Mouse (Mus musculus) liver, adult (tissue): ENCODE results near the gene Bcl11b.

ENCODE experiments used
- GATA4 ChIP-seq: IDR thresholded peaks from 2 replicates; pipeline ENCODE4 v1.6.1; 2014; ENCODE audit warnings: mild to moderate bottlenecking, low read length; ENCODE audit not compliant: insufficient replicate concordance

Gene Bcl11b

DNA sequence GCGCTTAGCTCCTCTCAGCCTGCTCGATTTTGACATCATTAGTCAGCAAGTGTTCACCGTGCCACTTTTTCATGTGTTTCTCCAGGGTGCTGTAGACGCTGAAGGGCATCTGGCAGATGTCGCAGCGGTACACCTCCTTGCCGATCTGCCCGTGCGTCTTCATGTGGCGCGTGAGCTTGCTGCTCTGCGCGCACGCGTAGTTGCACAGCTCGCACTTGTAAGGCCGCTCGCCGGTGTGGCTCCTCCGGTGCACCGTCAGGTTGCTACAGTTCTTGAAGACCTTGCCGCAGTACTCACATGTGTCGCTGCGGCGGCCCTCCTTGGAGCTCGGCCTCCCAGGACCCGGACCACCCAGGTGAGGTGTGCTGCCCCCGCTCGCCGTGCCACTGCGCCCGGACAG is 88.0 kb downstream of the Bcl11b start:
- TF ChIP-seq GATA4, result no peak

DNA sequence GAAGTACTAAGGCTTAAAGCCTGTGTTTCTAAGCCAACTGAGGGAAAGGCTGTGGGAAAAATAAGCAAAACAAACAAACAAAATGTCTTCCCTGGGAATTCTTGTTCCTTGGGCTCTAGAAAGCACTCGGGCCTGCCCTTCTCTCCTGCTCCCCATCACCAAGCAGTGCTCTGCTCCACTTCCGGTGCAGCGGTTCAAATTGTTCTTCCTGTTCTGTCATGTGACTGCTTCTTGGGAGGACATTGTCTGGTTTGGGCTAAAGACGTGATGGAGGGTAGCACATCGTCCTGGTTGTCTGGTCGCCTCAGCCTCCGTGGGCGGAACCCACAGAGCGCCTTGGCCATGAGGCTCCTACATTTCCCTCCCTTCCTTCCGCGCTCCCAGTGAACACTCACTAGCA is 94.6 kb downstream of the Bcl11b start:
- TF ChIP-seq GATA4, result no peak

DNA sequence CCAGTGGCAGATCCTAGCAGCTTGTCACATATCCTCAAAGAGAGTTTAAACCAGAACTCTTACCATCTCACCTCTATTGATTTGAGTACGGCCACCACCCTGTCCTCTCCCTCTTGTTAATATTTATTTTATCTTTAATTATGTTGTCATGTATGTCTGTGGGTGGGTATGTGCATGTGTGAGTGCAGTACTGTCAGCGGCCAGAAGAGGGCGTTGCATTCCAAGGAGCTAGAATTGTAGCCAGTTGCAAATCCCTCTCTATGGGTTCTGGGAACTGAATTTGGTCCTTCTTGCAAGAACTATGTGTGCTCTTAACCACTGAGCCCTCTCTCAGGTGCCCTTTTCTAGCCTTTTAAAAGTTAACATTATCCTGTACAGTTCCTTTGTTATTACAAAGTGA is 98.1 kb downstream of the Bcl11b start:
- TF ChIP-seq GATA4, result no peak

DNA sequence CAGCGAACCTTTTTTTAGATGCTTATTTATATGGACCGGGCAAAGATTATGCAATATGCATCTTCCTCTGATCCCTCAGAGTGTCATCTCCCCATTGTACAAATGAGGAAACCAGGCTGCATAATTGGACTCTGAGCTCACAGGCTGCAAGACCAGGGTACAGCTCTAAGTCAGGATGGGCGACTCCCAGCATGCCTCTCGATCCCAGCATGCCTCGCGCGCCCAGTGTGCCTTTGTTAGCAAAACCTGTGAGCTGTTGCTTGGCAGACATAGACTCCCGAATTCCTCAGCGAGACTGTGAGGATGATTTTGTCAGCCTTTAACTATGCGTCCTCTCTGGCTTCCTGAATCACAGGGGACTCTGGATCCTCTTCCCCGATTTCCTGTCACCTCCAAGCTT is 98.9 kb downstream of the Bcl11b start:
- TF ChIP-seq GATA4, result no peak

DNA sequence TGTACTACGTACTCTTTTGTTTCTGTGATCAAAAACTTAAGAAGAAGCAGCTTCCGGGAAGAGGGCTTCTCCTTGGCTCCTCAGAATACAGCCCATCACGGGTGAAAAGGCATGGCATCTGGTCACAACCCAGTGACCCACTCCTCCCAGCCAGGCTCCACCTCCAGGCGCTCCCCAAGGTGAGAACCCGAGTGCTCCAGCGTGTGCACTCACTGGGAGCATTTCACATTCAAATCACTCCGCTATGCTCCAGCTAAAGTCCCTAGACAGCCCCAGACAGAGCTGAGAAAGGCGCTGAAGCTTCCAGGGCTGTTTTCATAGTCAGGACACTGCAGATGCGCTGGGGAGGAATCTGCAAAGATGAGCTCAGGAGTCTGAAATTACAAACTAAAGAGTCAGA is 99.5 kb downstream of the Bcl11b start:
- TF ChIP-seq GATA4, result no peak

DNA sequence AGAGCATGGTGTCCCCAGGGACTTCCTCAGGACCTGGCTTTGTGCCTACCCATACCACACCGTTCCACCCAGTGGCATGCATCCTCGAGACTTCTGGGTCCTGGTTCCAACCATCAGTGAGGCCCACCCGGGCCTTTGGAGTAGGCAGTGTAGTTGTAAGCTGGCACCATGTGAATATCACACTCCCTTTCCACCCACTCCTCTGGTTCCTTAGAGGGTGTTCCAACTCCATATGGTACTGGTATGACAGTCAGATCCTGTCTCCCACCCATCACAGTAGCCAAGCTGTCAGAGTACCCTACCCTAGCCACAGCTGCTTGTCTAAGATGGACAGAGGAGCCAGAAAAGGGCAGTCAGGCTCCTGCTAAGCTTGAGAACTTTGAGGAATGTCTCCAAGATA is 112.0 kb downstream of the Bcl11b start:
- TF ChIP-seq GATA4, result no peak

DNA sequence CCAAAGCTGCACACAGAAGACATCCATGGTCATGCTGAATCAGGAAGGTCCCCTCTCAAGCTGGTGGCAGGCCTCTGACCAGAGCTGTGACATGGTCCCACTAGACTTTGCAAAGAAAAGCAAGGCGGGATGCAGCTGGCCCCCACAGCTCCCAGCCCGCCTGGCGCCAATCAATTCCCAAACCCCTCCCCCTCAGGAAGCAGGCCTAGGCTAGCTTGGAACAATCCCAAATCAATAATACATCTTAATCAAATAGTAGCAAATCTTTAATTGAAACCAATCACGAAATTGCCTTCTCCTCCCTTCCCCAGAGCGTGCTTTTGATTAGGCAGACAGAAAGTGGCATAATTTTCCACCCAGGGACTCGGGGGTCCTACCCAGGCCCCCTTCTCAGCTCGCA is 113.1 kb downstream of the Bcl11b start:
- no peak for TF ChIP-seq GATA4

DNA sequence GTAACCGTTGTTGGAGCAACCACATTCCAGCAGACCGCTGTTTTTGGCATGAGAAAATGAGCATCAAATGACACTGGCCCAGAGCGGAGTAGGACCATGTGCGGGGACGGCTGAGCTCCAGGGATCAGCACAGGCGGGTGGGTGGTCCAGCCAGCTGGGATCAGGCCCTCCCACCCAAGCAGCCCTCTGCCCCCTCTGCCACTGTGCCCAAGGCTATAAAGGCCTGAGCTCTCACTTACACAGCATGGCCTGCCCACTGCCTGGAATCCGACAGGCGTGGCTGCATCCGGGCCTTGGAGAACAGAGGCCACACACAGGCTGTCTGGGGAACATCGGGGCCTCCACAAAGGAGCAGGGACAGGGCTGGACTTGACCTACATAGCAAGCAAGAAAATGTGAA is 113.6 kb downstream of the Bcl11b start:
- no peak for TF ChIP-seq GATA4

DNA sequence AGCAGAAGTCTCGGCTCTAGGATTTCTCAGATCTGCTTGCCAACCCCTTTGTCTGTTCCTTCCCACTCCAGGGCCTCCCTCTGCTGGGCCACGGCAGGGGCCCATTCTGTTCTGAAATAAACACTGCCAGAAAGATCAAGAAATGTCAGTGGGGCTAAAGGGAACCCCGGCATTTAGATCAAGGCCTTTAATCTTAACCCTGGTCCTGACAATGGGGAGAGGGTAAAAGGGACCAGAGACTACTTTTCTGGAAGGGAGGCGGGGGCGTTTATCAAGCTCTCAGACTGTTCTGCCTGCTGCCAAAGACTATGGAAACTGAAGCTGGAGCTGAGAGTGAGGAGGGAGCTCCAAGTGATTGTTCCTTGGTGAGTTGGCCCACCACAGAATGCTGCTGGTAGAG is 114.8 kb downstream of the Bcl11b start:
- no peak for TF ChIP-seq GATA4

DNA sequence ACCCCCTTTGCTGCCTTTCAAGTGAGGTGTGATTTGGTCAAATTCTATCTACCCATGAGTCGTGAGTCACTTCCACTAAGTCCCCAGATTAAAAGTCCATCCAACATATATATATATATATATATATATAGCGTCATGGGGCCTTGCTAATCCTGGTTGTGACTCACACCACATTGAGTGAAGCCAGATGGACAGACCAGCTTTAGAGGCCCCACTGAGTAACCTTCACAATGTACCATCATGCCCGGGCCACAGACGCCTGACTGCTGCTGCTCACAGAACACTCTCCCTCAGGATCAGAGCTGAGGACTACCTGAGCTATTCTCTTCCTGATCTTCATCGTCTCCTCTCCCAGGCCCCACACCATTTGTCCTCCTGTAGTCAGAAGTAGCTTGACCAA is 115.4 kb downstream of the Bcl11b start:
- no peak for TF ChIP-seq GATA4

DNA sequence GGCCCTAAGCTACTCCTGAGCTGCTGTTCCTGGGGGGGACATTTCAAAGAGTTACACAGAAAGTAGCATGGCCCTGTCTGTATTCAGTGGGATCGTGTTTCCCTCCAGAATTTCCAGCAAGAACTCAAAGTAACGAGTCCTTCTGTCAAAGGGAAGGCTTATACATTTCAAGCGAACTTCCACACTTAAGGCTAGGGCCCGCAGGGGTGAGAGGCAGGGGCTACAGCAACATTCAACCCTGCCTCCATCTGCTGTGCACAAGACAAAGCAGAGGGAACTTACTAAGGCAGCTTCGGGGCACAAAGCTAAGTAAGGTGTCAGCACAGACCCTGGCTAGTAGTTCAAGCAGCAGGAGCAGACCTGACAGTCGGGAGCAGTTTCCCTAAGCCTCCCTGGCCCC is 115.8 kb downstream of the Bcl11b start:
- no peak for TF ChIP-seq GATA4

DNA sequence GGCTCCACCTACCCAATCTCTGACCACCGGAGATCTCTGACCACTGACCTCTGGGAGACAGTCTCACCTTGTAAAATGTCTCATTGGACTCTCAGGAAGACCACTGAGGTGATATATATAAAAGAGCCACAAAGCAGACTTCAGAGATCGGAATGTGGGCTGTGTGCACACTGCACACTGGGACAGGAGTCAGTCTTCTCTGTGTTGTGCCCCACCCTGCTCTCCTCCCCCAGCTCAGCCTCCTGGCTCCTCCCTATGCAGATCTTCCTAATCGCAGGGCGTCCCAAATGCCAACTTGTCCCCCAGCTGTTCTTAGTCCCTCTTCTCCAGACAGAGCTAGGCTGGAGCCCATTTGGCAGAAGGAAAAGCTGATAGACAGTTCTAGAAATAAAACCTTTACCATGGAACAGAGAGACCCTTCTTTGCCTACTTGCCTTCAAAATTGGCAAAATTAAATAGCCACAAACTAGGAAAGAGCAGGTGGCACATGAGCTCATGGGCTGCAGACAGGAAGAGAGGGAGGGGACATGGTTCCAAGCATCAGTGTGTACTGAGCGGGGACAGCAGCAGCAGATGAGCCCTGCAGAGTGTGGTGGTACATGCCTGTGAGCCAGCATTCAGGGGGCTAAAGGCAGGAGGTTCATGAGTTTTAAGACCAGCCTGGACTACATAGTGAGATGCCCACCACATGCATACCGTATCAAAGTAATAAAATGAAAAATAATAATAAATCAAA is 118.9 kb downstream of the Bcl11b start:
- no peak for TF ChIP-seq GATA4

DNA sequence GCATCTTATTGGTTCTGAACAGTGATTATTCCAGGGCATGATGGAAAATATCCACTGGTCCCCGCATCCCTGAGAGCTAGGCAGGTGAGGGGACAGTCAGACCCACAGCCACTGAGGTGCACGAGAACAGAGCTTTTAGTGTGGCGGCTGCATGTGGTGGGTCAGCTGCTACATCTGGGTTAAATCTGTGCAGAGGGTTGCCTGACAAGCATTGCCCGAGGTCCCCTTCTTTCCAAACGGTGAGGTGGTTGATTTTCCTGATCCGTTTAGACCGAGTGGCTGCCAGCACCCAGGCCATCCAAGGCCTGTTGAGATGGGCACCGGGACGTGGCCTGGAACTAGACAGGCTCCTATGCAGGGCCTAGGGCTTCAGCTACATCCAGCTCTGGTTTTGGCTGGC is 121.7 kb downstream of the Bcl11b start:
- TF ChIP-seq GATA4, result no peak

DNA sequence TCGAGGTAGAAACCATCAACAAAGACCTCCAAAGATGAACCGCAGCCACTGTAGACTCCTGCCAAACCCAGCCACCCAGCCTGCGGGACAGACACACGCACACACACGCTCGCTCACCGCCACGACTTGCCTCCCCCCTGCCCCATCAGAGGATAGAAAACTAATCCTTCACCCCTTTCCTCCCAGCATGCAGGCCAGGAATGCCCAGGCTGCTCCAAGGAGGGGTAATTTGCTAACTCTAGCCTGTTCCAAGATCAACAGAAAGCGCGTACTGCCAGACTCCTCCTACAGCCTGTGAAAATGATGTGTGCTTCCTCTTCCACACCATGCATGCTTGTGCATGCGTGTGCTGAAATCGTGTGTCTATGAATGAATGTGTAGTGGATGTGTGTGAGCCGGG is 122.7 kb downstream of the Bcl11b start:
- TF ChIP-seq GATA4, result no peak

DNA sequence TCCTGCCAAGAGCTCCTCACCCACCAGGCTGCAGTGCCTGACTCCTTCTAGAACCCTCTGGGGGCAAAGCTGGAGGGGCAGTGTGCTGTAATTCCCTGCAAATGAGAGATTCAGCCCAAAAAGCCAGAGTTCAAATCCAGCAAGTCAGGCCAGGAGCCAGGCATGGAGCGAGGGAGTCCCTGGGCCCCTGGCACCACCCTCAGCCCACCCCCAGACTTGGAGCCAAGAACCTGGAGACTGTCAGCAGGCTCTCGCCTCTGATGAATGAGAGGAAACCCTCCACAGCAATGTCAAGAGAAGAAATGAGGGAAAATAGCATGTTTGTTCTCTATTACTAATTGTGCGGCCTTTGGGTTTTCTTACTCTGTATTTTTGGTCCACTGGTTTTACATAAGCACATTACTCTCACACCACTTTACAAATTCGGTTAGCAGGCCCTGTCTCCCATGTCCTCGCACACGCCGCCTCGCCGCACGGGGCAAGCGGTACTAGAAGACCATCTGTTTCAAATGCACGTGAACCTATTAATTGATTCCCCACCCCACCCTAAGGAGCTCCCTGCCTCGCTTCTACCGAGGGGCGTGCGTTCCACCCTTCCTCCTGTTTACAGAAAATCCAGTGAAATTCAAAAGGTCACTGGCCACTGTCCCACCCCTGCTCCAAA is 124.2 kb downstream of the Bcl11b start:
- TF ChIP-seq GATA4, result no peak

DNA sequence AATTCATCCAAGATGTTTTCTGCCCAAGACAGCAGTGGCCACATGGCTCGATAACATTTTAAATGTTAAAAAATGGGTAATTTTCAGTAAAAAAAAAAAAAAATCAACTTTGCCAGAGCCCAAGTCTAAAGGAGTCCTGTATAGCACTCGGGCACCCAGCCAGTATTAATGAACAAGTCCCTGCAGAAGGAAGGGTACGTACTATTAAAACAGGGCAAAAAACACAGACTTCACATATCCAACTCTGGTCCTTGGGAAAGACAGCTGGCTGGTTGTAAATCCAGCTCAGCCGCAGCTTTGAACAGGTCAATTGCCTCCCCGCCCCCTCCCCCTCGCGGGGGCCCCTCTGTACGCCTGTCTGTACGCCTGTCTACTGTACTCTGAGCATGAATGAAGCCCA is 127.2 kb downstream of the Bcl11b start:
- TF ChIP-seq GATA4, result no peak
